Mouse (Mus musculus): ENCODE measurements around the gene Ttpal. TPM values are rescaled to one million over a fixed set of nuclear protein-coding genes. Genes with fewer than 3 reads are reported as not detected.

Ttpal gene
- polyA plus RNA-seq (2015; fragmentation: Nextera tagmentation; extraction: Ambion mirVana), result 41.2 and 41.6 TPM in 2 replicates

- Histone ChIP-seq H3K4me3 (peak within 1 kb of the TSS; percentile 76), H3K27ac (replicated peaks) (peak within 1 kb of the TSS; percentile 97), H3K9ac (peak within 1 kb of the TSS; percentile 95), H3K36me3 (no peaks in the 10 kb centered on the region), H3K4me1 (replicated peaks) (peaks cover 20% of the 10 kb centered on the region), H3K9me3 (no peaks in the 10 kb centered on the region), H3K4me2 (peak within 1 kb of the TSS; percentile 85), H3K27me3 (no peaks in the 10 kb centered on the region)
- whole genome bisulfite sequencing, result 1% methylated on average over 57 of the region's 57 CpGs
- peak; percentile 94 for ATAC-seq (ENCODE audit: low FRiP score, low read depth)
These were observed at the start of gene Ttpal for GRCm38 (mm10) chr2:163602101-163602971. TSS of gene Ttpal (plus strand) at chr2:163602314.

- 81% methylated on average over 8 of the region's 8 CpGs for WGBS
These were observed 49.6 kb upstream of the Ttpal start for GRCm38 (mm10) chr2:163552518-163552929.

GRCm38 (mm10) chr2:163554425-163554982, 47.6 kb upstream of the Ttpal start:
- H3K27ac ChIP-seq (replicated peaks), result no peak overlapping the region
- no peaks in the 10 kb centered on the region for H3K36me3 ChIP-seq
- no peaks in the 10 kb centered on the region for H3K27me3 ChIP-seq
- H3K4me2 ChIP-seq, result no peak overlapping the region
- 0 out of 2 replicates have a peak, but pooled peaks cover 5% of the 10 kb centered on the region for H3K4me1 ChIP-seq (replicated peaks)
- H3K9me3 ChIP-seq, result no peaks in the 10 kb centered on the region
- H3K4me3 ChIP-seq, result no peak overlapping the region
- ATAC-seq (ENCODE audit: low FRiP score, low read depth), result no peak
- WGBS, result 83% methylated on average over 4 of the region's 4 CpGs
- H3K9ac ChIP-seq, result no peak overlapping the region

More at GRCm38 (mm10) chr2:163552518-163552929, 49.6 kb upstream of the Ttpal start:
- no peak overlapping the region for H3K27ac ChIP-seq (replicated peaks)
- H3K9me3 ChIP-seq, result no peaks in the 10 kb centered on the region
- H3K9ac ChIP-seq, result no peak overlapping the region
- no peaks in the 10 kb centered on the region for H3K36me3 ChIP-seq
- 0 out of 2 replicates have a peak, but pooled peaks cover 5% of the 10 kb centered on the region for H3K4me1 ChIP-seq (replicated peaks)
- no peak overlapping the region for H3K4me3 ChIP-seq
- H3K27me3 ChIP-seq, result no peaks in the 10 kb centered on the region
- ATAC-seq (ENCODE audit: low FRiP score, low read depth), result no peak
- no peak overlapping the region for H3K4me2 ChIP-seq

GRCm38 (mm10) chr2:163554996-163555395, 47.1 kb upstream of the Ttpal start:
- Histone ChIP-seq H3K4me3 (no peak overlapping the region), H3K36me3 (no peaks in the 10 kb centered on the region), H3K9ac (no peak overlapping the region), H3K4me2 (no peak overlapping the region), H3K27ac (replicated peaks) (no peak overlapping the region), H3K27me3 (no peaks in the 10 kb centered on the region), H3K4me1 (replicated peaks) (0 out of 2 replicates have a peak, but pooled peaks cover under 1% of the 10 kb centered on the region), H3K9me3 (no peaks in the 10 kb centered on the region)
- 81% methylated on average over 6 of the region's 6 CpGs for WGBS
- ATAC-seq (ENCODE audit: low FRiP score, low read depth), result no peak

- Histone ChIP-seq H3K4me3 (no peak overlapping the region), H3K27ac (replicated peaks) (no peak overlapping the region), H3K4me2 (no peak overlapping the region), H3K4me1 (replicated peaks) (no peaks in the 10 kb centered on the region), H3K36me3 (no peaks in the 10 kb centered on the region), H3K27me3 (no peaks in the 10 kb centered on the region), H3K9ac (no peak overlapping the region), H3K9me3 (no peaks in the 10 kb centered on the region)
- no peak for ATAC-seq (ENCODE audit: low FRiP score, low read depth)
- WGBS, result 81% methylated on average over 13 of the region's 13 CpGs
These were observed 46.7 kb upstream of the Ttpal start for GRCm38 (mm10) chr2:163555417-163555816.

- no peaks in the 10 kb centered on the region for H3K36me3 ChIP-seq
- H3K27ac ChIP-seq (replicated peaks), result no peak overlapping the region
- H3K9me3 ChIP-seq, result no peaks in the 10 kb centered on the region
- 83% methylated on average over 1 of the region's 1 CpGs for WGBS
- H3K4me2 ChIP-seq, result no peak overlapping the region
- H3K4me1 ChIP-seq (replicated peaks), result peaks cover 12% of the 10 kb centered on the region
- H3K4me3 ChIP-seq, result no peak overlapping the region
- no peaks in the 10 kb centered on the region for H3K27me3 ChIP-seq
- H3K9ac ChIP-seq, result no peak overlapping the region
- ATAC-seq (ENCODE audit: low FRiP score, low read depth), result no peak
These were observed 43.6 kb upstream of the Ttpal start for GRCm38 (mm10) chr2:163558548-163558947.

GRCm38 (mm10) chr2:163559236-163559635, 42.9 kb upstream of the Ttpal start:
- Histone ChIP-seq H3K27me3 (no peaks in the 10 kb centered on the region), H3K36me3 (no peaks in the 10 kb centered on the region), H3K4me3 (no peak overlapping the region), H3K4me1 (replicated peaks) (peaks cover 12% of the 10 kb centered on the region), H3K4me2 (no peak overlapping the region), H3K9ac (no peak overlapping the region), H3K9me3 (no peaks in the 10 kb centered on the region), H3K27ac (replicated peaks) (no peak overlapping the region)
- WGBS, result 86% methylated on average over 5 of the region's 5 CpGs
- ATAC-seq (ENCODE audit: low FRiP score, low read depth), result no peak

GRCm38 (mm10) chr2:163560247-163560646, 41.9 kb upstream of the Ttpal start:
- no peaks in the 10 kb centered on the region for H3K9me3 ChIP-seq
- H3K4me3 ChIP-seq, result no peak overlapping the region
- no peak for ATAC-seq (ENCODE audit: low FRiP score, low read depth)
- peaks cover 12% of the 10 kb centered on the region for H3K4me1 ChIP-seq (replicated peaks)
- no peaks in the 10 kb centered on the region for H3K27me3 ChIP-seq
- H3K27ac ChIP-seq (replicated peaks), result peak overlapping the region; percentile 69; the same call in 1 of the 2 replicates
- no peak overlapping the region for H3K9ac ChIP-seq
- no peaks in the 10 kb centered on the region for H3K36me3 ChIP-seq
- no peak overlapping the region for H3K4me2 ChIP-seq
- WGBS, result 58% methylated on average over 3 of the region's 3 CpGs

GRCm38 (mm10) chr2:163561258-163561948, 40.7 kb upstream of the Ttpal start:
- WGBS, result 55% methylated on average over 13 of the region's 13 CpGs
- no peak overlapping the region for H3K4me2 ChIP-seq

GRCm38 (mm10) chr2:163564646-163565045, 37.5 kb upstream of the Ttpal start:
- Histone ChIP-seq H3K9ac (no peak overlapping the region), H3K9me3 (no peaks in the 10 kb centered on the region), H3K27ac (replicated peaks) (no peak overlapping the region), H3K36me3 (no peaks in the 10 kb centered on the region), H3K4me1 (replicated peaks) (peaks cover 12% of the 10 kb centered on the region), H3K4me2 (no peak overlapping the region), H3K4me3 (no peak overlapping the region), H3K27me3 (no peaks in the 10 kb centered on the region)
- ATAC-seq (ENCODE audit: low FRiP score, low read depth), result no peak
- WGBS, result 33% methylated on average over 8 of the region's 8 CpGs

More at GRCm38 (mm10) chr2:163561258-163561948, 40.7 kb upstream of the Ttpal start:
- Histone ChIP-seq H3K4me1 (replicated peaks) (peaks cover 12% of the 10 kb centered on the region), H3K36me3 (no peaks in the 10 kb centered on the region), H3K9ac (no peak overlapping the region), H3K4me3 (no peak overlapping the region), H3K27me3 (no peaks in the 10 kb centered on the region), H3K27ac (replicated peaks) (peak overlapping the region; percentile 69), H3K9me3 (no peaks in the 10 kb centered on the region)
- peak; percentile 81 for ATAC-seq (ENCODE audit: low FRiP score, low read depth)

- Histone ChIP-seq H3K4me3 (no peak overlapping the region), H3K4me1 (replicated peaks) (no peaks in the 10 kb centered on the region), H3K27ac (replicated peaks) (no peak overlapping the region), H3K27me3 (no peaks in the 10 kb centered on the region), H3K36me3 (no peaks in the 10 kb centered on the region), H3K9me3 (no peaks in the 10 kb centered on the region), H3K4me2 (no peak overlapping the region), H3K9ac (no peak overlapping the region)
- 89% methylated on average over 3 of the region's 3 CpGs for whole genome bisulfite sequencing
- no peak for ATAC-seq (ENCODE audit: low FRiP score, low read depth)
These were observed 27.8 kb upstream of the Ttpal start for GRCm38 (mm10) chr2:163574321-163574720.

GRCm38 (mm10) chr2:163575248-163575647, 26.9 kb upstream of the Ttpal start:
- Histone ChIP-seq H3K4me3 (no peak overlapping the region), H3K9me3 (no peaks in the 10 kb centered on the region), H3K27me3 (no peaks in the 10 kb centered on the region), H3K36me3 (no peaks in the 10 kb centered on the region), H3K9ac (no peak overlapping the region), H3K4me2 (no peak overlapping the region), H3K27ac (replicated peaks) (no peak overlapping the region), H3K4me1 (replicated peaks) (no peaks in the 10 kb centered on the region)
- WGBS, result 41% methylated on average over 11 of the region's 11 CpGs
- no peak for ATAC-seq (ENCODE audit: low FRiP score, low read depth)

Data from hindbrain, embryonic 15.5 days (tissue).